Mouse (Mus musculus): ENCODE measurements around the gene Foxp1.

DNA sequence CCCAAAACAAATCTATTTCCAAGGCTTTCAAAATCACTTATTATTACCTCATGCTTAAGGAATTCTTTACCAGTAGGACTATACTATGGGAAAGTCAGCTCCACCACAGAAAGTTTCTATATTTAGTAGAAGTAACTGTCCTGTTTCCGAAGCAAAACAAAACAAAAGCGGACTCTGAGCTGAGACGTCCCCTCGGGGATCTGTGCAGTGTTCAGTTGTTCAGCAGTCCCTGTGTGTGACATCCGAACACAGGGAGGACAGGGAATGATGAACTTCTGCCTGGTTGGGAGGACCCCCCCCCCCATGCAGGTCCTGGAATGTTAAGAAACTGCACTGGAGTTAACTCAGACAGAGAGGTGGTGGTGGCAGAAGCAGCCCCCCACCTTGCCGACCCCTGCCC is 10.7 kb downstream of the Foxp1 start:
- no peak for TF ChIP-seq POLR2A (IDR thresholded peaks at IDR 0.05; ENCODE audit: insufficient read length, low read depth)
- no peak for TF ChIP-seq E2F4 (IDR thresholded peaks at IDR 0.05; ENCODE audit: insufficient read depth)
- no peak for TF ChIP-seq TCF12 (IDR thresholded peaks at IDR 0.05; ENCODE audit: insufficient read depth, poor library complexity, severe bottlenecking)
